Mouse (Mus musculus) intestine, postnatal 0 days (tissue): ENCODE measurements around the gene Cad. TPM values are rescaled to one million over a fixed set of nuclear protein-coding genes. Genes with fewer than 3 reads are reported as not detected.
A peak's percentile ranks its signal among the peaks of the same experiment; 100 is the strongest.

ENCODE experiments used
- ATAC-seq: fragments of 200-750 bp; cut with Nextera tagmentation; 2 replicates; pipeline ENCODE4 v1.8.0; 2017; ENCODE audit warnings: mild to moderate bottlenecking, moderate TSS enrichment, moderate library complexity
- H3K27ac ChIP-seq: fragments of 300-500 bp; sonication (generic); 2 replicates; pipeline ENCODE4 v1.5.1; 2014; ENCODE audit warnings: mild to moderate bottlenecking, low read depth, low read length, moderate library complexity
- H3K27me3 ChIP-seq: fragments of 300-500 bp; sonication (generic); replicated peaks from 2 replicates; pipeline ENCODE4 v1.6.1; 2014; ENCODE audit warnings: low read length, mixed read lengths; ENCODE audit not compliant: control insufficient read depth, insufficient read depth
- H3K36me3 ChIP-seq: fragments of 300-500 bp; sonication (generic); 2 replicates; pipeline ENCODE4 v1.6.1; 2014; ENCODE audit warnings: mild to moderate bottlenecking, moderate library complexity; ENCODE audit not compliant: control insufficient read depth, insufficient read depth
- H3K4me1 ChIP-seq: fragments of 300-500 bp; sonication (generic); replicated peaks from 2 replicates; pipeline ENCODE4 v1.6.1; 2014; ENCODE audit warnings: antibody characterized with exemption, low read length, mixed read lengths; ENCODE audit not compliant: control insufficient read depth, insufficient read depth
- H3K4me2 ChIP-seq: fragments of 300-500 bp; sonication (generic); replicated peaks from 2 replicates; pipeline ENCODE4 v1.6.1; 2014; ENCODE audit warnings: low read depth, mild to moderate bottlenecking, moderate library complexity
- H3K4me3 ChIP-seq: fragments of 300-500 bp; sonication (generic); 2 replicates; pipeline ENCODE4 v1.5.1; 2014; ENCODE audit warnings: low read depth, low read length
- H3K9ac ChIP-seq: fragments of 300-500 bp; sonication (generic); 2 replicates; pipeline ENCODE4 v1.6.1; 2014; ENCODE audit warnings: mild to moderate bottlenecking, low read depth, low read length
- H3K9me3 ChIP-seq: fragments of 300-500 bp; sonication (generic); 2 replicates; pipeline ENCODE4 v1.6.1; 2016; ENCODE audit warnings: mixed run types; ENCODE audit not compliant: control insufficient read depth
- CTCF ChIP-seq: sonication (generic); IDR thresholded peaks from 2 replicates; pipeline ENCODE4 v1.5.1; 2016; ENCODE audit warnings: low read depth, mild to moderate bottlenecking, control low read depth, antibody characterized with exemption, moderate library complexity
- WGBS: fragments of 180-500 bp; shearing (Covaris S2); extraction: QIAGEN DNeasy Blood & Tissue Kit; methylation state at CpG from one replicate; pipeline ENCODE4 v1.1.7; 2014; 5-methylcytosine and 5-hydroxymethylcytosine counted together
- polyA plus RNA-seq: library from polyadenylated mRNA; unstranded; fragments of >200 nt; fragmentation: Nextera tagmentation; extraction: Ambion mirVana; gene quantifications from 2 replicates; pipeline ENCODE4 v1.2.1, GENCODE M21; 2015

The Cad gene
- polyA plus RNA-seq, 1 experiment from 2014 or later = 3.2 TPM

- no peaks in the 10 kb centered on the region for H3K9me3 ChIP-seq
- ATAC-seq = no peak; the same call in 1 of the 2 replicates
- 0 out of 2 replicates have a peak overlapping the region, but pooled peaks have one; percentile 31 for H3K27ac ChIP-seq
- 20% methylated on average over 19 of the region's 19 CpGs for WGBS
- peak overlapping the region; percentile 57 for H3K9ac ChIP-seq
- no peaks in the 10 kb centered on the region for H3K27me3 ChIP-seq
- peak overlapping the region; percentile 55 for H3K4me3 ChIP-seq
- peak overlapping the region; percentile 98 for H3K4me2 ChIP-seq
- no peak for TF ChIP-seq CTCF
- H3K36me3 ChIP-seq = peaks cover 21% of the 10 kb centered on the region; the same call in 1 of the 2 replicates
- H3K4me1 ChIP-seq = 0 out of 2 replicates have a peak, but pooled peaks cover 4% of the 10 kb centered on the region
Observed at GRCm38 (mm10) chr5:31055216-31056140, 898 bp downstream of the Cad start.

GRCm38 (mm10) chr5:31069810-31070209 is 15.2 kb downstream of the Cad start:
- H3K27me3 ChIP-seq = no peaks in the 10 kb centered on the region
- ATAC-seq = no peak
- no peak overlapping the region for H3K9ac ChIP-seq
- no peak overlapping the region for H3K4me3 ChIP-seq
- H3K36me3 ChIP-seq = peaks cover 94% of the 10 kb centered on the region
- no peak overlapping the region for H3K27ac ChIP-seq
- H3K4me2 ChIP-seq = no peak overlapping the region
- no peaks in the 10 kb centered on the region for H3K9me3 ChIP-seq
- TF ChIP-seq CTCF = no peak
- 97% methylated on average over 3 of the region's 3 CpGs for WGBS
- H3K4me1 ChIP-seq = no peaks in the 10 kb centered on the region

- Histone ChIP-seq H3K4me2 (no peak overlapping the region), H3K9ac (no peak overlapping the region), H3K4me1 (no peaks in the 10 kb centered on the region), H3K9me3 (no peaks in the 10 kb centered on the region), H3K36me3 (peaks cover 96% of the 10 kb centered on the region), H3K27me3 (no peaks in the 10 kb centered on the region), H3K4me3 (no peak overlapping the region), H3K27ac (no peak overlapping the region)
- no peak for TF ChIP-seq CTCF
- no peak for ATAC-seq
- 83% methylated on average over 2 of the region's 2 CpGs for WGBS
Observed at GRCm38 (mm10) chr5:31071059-31071458, 16.5 kb downstream of the Cad start.

DNA sequence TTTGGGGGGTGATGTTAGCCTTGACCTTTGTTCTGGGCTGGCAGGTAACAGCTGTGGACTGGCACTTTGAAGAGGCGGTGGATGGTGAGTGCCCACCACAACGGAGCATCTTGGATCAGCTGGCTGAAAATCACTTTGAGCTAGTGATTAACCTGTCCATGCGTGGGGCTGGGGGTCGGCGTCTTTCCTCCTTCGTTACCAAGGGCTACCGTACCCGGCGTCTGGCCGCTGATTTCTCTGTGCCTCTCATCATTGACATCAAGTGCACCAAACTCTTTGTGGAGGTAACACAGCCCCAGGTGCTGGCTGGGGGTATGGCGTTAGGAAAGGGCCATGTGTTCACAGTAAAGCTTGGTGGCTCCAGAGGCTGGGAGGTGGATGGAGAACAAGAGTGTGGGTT is 17.2 kb downstream of the Cad start:
- no peak for ATAC-seq
- peaks cover 98% of the 10 kb centered on the region for H3K36me3 ChIP-seq
- H3K27ac ChIP-seq = no peak overlapping the region

DNA sequence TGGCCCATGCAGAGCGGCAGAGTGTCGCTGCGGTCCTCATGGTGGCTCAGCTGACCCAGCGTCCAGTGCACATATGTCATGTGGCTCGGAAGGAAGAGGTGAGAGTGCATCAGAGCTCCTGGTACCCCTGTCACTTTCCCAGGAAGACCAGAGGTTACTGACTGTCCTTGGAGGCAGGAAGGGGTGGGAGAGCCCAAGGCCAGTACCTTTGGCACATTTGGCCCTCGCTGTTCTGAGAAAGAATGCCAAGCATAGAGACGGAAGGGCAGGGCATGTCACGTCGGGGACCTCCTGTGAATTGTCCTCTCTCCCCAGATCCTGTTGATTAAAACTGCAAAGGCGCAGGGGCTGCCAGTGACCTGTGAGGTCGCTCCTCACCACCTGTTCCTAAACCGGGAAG is 18.6 kb downstream of the Cad start:
- ATAC-seq = no peak
- TF ChIP-seq CTCF = no peak
- no peaks in the 10 kb centered on the region for H3K27me3 ChIP-seq
- no peak overlapping the region for H3K4me2 ChIP-seq
- peaks cover 98% of the 10 kb centered on the region for H3K36me3 ChIP-seq
- WGBS = 96% methylated on average over 12 of the region's 12 CpGs
- H3K4me3 ChIP-seq = no peak overlapping the region
- no peak overlapping the region for H3K9ac ChIP-seq
- H3K27ac ChIP-seq = no peak overlapping the region
- no peaks in the 10 kb centered on the region for H3K9me3 ChIP-seq
- no peaks in the 10 kb centered on the region for H3K4me1 ChIP-seq

More for the DNA sequence above, 17.2 kb downstream of the Cad start:
- TF ChIP-seq CTCF = no peak
- H3K9ac ChIP-seq = no peak overlapping the region
- no peaks in the 10 kb centered on the region for H3K9me3 ChIP-seq
- H3K27me3 ChIP-seq = no peaks in the 10 kb centered on the region
- no peak overlapping the region for H3K4me2 ChIP-seq
- 95% methylated on average over 11 of the region's 11 CpGs for WGBS
- no peaks in the 10 kb centered on the region for H3K4me1 ChIP-seq
- no peak overlapping the region for H3K4me3 ChIP-seq

DNA sequence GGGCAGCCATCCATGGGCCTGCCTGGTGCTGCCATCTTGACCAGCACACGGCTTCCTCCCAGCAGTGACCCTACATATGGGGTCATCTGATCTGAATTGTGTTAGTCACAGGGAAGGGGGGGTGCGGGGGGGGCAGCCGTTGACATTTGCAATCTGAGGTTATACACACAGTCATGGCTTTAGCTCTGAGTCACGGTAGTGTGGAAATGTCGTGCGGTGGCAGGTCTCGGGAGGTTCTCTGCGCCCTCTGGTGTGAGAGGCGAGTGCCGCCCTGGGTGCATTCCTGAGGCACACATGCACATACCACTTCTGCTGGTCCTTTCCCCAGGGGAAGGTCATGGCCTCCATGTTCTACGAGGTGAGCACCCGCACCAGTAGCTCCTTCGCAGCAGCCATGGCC is 21.8 kb downstream of the Cad start:
- Histone ChIP-seq H3K9ac (no peak overlapping the region), H3K4me2 (no peak overlapping the region), H3K4me1 (no peaks in the 10 kb centered on the region), H3K9me3 (no peaks in the 10 kb centered on the region), H3K27me3 (no peaks in the 10 kb centered on the region), H3K36me3 (peaks cover 73% of the 10 kb centered on the region), H3K4me3 (no peak overlapping the region), H3K27ac (no peak overlapping the region)
- WGBS = 89% methylated on average over 13 of the region's 13 CpGs
- ATAC-seq = no peak
- TF ChIP-seq CTCF = no peak
